Mouse (Mus musculus) kidney, postnatal 14 days (tissue): ENCODE measurements around the gene Orm2.

Source experiments
- DNase-seq: peaks from one replicate; pipeline ENCODE4 v3.0.0; 2022; ENCODE audit warnings: mixed read lengths

Gene Orm2

GRCm38 (mm10) chr4:63408247-63408646 is 46.0 kb downstream of the Orm2 start:
- DNase-seq: no peak

- peak; percentile 56 for DNase-seq
Measured at GRCm38 (mm10) chr4:63408649-63409048, 46.4 kb downstream of the Orm2 start.

- peak; percentile 15 for DNase-seq
Measured at GRCm38 (mm10) chr4:63409317-63409907, 47.2 kb downstream of the Orm2 start.

GRCm38 (mm10) chr4:63409908-63410582 is 47.8 kb downstream of the Orm2 start:
- no peak for DNase-seq

DNA sequence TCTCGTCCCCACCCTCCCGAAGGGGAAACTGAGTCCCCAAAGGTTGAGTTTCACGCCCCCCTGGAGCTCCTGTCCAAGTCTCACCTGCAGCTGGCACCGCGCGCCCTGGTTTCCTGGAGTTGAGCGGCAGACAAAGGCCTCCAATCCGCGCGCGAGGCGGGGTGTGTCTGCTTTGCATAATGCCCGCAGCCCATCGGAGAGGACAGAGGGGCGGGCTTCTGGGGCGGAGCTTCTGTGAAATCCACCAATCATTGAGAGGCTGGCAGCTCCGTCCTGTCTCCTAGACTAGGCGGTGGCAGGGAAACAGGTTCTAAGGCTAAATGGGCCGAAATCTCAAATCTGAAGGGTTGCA is 48.3 kb downstream of the Orm2 start:
- peak; percentile 95 for DNase-seq

DNA sequence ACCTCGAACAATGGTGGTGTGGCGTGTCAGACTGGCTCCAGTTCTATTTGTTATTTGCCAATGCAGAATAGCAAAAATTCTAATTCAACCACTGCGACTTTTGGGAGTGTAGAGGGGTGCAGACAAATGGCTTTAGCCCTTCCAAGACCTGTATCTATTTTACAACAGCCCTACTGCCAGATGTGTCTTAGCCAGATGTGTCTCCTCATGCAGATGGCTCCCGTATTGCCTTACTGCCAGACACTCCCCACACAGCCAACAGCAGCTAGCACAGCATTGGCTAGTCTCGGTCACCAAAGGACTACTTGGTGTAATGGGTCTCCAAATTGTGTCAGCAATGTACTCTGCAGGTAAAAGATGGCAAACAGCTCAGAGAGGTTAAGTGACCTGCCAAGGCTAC is 49.0 kb downstream of the Orm2 start:
- no peak for DNase-seq

- peak; percentile 34 for DNase-seq
Measured at GRCm38 (mm10) chr4:63414951-63415350, 52.7 kb downstream of the Orm2 start.
